Mouse (Mus musculus): ENCODE measurements around the gene Shc1. TPM values are rescaled to one million over a fixed set of nuclear protein-coding genes. Genes with fewer than 3 reads are reported as not detected.

Shc1 gene
- total RNA-seq, 1 experiment from 2014 or later, result 41.0 TPM

DNA sequence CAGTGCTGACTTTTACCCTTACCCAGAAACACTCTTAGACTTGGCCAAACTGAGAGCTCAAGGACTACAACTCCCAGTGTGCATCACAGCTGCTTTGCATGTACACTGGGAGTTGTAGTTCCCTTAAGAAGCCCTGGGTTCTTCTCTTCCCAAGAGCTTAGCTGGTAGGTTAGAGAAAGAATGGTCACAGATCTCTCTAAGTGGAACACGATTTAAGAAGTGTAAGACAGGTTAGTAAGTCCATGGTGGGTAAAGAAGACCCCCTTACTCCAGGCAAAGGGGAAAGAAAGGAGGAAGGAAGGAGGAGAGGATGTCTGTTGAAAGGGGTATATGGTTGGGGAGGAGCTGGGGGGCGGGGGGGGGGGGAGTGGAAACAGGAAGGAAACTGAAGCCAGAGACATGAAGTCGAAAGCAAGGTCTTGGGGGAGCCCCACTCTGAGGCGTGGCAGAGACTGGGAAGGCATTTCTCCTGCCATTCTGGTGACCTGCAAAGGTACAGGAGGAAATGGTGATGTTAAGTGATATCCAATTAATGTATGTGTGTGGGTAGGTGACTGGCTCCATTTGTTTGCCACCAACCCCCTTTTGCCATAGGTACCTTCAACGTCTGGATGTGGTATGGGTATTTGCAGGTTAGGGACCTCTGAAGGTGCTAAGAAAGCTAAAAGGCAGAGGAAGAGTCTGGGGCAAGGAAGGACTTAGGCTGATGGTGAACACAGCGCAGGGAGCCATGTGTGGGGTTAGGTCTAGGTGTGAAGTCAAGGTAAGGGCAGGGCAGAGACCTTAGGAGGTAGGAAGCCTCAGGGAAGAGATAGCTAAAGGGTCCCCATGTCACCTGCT, 29.1 kb upstream of the Shc1 start:
- no peak for ATAC-seq (replicated peaks; ENCODE audit: low read depth, poor library complexity, severe bottlenecking)

DNA sequence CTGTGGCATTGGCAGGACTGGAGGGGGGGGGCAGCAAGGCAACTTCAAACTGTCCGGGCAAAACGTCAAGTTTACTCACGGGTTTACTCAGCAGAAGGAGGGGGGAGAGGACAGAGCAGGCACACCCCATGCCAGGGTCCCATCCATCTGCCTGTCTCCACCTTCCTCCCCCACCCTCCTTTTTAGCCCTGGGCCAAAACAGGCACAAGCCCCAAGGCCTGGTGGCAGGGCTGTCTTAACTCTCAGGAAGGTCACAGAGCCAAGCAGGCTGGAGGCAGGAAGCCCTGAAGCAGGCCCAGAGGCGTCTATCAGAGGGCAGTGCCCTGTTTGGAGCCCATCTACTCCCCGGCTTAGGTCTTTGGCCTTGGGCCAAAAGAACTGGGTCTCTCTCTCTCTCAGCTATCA, 28.1 kb upstream of the Shc1 start:
- no peak for ATAC-seq (replicated peaks; ENCODE audit: low read depth, poor library complexity, severe bottlenecking)

DNA sequence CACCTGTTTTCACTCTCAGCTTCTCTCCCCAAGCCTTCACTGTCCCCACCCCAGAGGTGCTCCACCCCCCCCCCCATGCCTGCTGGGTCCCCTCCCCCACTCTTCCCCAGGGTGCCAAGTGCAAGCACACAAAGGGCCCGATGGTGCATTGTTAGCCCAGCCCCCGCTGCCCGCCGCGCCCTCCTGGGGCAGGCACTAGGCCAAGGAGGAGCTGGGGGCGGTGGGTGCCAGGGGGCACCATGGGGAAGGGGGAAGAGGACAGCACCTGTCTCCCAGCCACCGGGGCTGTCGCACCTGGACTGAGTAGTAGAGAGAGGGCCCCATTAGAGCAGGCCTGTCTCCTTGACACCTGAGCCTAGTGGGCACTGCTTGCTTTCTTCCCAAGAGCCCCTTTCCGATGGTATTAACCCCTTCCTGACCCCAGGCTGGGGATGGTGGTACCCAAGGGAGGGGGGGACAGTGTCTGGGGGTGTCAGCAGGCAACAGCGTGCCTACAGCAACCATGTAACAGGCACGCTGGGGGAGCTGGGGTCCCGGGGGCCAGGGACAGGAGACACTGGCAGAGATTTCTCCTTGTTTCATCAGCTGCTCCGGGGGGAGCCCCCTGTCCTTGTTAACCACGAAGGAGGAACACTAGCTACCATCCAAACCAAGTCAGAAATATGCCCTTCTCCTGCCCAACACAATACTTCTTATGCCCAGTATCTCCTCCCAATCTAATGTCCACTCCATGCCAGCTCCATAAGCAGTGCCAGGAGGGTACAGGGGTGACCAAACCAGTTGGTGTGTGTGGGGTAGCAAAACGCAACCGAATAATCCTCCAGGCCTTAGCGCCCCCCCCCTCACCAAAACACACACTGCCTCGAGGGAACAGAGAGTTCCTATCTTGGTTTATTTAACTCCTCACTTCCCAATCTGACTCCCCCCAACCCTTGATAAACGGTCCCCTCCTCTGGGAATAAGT, 27.3 kb upstream of the Shc1 start:
- no peak for ATAC-seq (replicated peaks; ENCODE audit: low read depth, poor library complexity, severe bottlenecking)

DNA sequence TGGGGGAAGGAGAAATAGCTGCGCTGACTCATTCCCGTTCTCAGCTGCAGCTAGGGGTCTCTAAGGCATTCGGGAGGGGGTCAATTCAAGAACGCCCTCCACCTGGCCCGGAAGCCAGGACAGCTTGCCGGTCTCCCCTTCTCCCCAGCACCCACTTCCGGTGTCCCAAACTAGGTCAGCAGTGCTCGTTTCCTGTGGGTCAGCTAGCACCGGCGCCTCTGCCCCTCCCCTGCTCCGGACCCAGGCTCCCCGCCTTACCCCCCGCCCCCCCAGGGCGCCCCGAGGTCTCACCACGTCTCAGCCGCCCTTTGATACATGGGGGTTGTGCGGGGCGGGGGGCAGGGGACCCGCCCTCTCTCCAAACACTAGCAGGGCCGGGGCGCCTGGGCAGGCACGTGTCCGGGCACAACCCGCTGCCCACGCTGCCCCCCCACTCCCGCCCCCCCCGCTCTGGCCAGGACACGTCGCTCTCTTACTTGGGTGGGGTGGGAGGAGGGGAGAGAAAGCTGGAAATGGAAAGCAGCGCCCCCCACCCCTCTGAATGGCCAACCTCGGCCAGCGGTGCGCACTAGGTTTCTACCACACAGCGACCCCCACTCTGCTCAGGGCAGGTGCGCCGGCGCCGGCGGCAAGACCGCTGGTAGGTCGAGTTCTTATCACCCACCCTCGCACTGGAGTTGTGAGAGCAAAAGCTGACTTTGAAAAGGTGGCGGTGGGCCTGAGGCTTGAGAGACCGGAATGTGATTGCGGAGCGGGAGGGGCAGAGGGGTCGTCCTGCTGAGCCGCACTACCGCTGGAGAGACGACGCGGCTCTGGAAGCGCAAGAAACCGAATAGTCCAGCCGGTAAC, 26.4 kb upstream of the Shc1 start:
- ATAC-seq (replicated peaks; ENCODE audit: low read depth, poor library complexity, severe bottlenecking), result no peak

DNA sequence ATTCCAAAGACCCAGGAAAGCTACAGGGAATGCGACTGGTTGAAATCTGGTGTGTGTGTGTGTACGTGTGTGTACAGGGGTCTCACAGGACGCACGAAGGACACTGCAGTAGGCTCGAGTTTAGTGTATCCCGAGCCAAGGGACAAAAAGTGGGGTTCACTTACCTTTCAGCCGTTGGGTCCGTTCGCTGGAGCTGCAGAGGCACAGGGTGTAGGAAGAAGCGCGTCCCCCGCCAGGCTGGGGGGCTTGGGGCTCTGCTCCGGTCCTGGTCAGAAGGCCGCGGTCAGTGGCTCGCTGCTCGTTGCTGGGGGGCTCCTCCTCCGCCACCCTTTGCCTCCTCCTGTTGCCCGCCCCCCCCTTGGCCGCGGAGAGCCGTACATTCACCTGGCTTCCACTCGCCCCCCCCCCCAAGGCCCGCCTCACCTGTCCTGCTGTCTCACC, 25.4 kb upstream of the Shc1 start:
- ATAC-seq (replicated peaks; ENCODE audit: low read depth, poor library complexity, severe bottlenecking), result no peak

DNA sequence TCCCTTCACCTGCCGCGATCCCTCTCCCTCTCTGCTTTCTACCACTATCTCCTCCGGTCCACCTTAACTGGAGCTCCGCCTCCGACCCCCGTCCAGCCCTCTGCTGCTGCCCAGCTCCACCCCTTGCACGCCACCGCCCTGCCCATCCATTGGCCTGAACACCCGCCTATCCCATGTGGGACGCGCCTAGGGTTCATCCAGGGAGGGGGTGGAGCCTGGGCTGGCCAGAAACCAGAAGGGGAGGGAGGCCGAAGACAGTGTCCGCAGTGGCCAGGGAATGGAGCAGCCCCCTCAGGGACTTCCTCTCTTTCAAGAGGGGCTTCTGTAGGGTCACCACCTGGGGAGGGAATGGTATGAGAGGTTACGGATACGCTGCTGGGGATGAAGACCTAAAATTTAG, 24.6 kb upstream of the Shc1 start:
- peak; percentile 79 for ATAC-seq (replicated peaks; ENCODE audit: low read depth, poor library complexity, severe bottlenecking)

DNA sequence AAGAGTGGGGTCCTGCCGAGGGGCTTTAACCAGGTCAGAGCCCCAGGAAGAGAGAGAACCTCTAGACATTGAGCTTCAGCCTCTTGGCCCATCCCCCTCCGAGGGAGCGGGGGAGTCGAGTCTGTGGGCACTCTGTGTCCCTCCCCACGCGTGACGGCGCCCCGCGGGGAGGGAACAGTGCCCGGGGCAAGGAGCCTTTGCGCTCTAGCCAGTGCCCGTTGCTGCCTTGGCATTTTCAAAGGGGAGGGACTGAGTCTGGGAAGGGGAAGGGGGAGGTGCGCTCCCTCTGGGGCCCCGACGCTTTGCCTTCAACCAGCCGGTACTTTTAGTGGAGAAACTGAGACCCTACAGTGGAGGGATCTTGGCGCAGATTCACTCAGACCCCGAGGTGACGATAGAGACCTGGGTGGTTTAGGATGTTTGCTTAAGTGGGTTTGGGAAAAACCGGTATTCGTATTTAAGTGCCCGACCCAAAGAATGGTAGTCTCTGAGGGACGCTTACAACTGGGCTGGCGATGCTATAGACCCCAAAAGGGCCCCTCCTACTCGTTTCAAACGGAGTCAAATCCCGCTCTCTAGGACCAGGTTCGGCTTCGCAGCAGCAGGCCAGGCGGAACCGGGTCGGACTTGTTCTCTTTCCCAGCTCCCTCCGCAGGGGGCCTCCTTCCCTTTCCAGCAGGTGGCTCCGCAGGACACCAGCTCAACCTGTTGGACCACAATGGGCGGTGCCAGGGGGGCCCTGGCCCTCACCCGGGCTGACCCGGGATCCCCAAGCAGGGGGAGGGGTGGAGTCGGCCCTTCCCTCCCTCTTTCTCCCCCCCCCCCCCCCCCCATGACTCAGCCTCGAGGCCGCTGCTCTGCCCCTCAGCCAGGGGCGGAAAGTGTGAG, 24.0 kb upstream of the Shc1 start, which contains the start of gene Zbtb7b:
Gene Zbtb7b (minus strand): TSS at position 771 of the 888 bp plus-strand sequence.
- peak; percentile 62 for ATAC-seq (replicated peaks; ENCODE audit: low read depth, poor library complexity, severe bottlenecking)

DNA sequence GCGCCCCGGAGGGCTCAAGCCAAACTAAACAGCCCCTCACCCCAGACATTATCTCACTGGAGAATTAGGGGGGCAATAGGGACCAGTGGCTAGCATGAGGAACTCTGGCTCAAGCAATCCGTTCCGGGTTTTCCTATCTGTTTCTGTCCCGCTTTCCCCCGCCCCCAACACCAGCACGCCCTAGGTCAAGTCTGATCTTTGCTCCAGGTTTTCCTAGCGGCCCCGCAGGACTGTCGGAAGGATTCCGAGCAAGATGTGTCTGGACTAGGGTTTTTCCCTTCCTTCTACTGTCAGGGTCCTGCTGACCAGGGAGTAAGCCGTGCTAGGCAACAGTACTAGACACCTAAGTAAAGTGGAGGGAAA, 23.4 kb upstream of the Shc1 start:
- peak; percentile 12 for ATAC-seq (replicated peaks; ENCODE audit: low read depth, poor library complexity, severe bottlenecking)

DNA sequence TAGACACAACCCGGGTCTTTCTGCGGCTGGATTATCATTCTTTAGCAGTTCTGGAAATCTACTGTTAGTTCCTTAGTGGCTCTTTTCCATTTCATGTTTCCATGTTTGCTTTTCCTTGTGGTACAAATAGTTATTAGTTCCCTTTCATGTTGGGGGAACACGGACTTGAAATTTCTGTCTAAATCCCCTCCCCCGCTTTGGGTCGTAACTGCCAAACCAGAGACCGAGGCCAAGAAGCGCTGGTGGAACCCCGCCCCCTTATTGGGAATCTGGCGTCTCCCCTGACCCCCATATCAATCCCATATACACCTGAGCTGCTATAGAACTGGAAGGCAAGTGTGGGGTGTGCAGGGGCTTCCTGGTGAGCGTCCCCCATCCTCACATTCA, 22.8 kb upstream of the Shc1 start:
- ATAC-seq (replicated peaks; ENCODE audit: low read depth, poor library complexity, severe bottlenecking), result no peak

DNA sequence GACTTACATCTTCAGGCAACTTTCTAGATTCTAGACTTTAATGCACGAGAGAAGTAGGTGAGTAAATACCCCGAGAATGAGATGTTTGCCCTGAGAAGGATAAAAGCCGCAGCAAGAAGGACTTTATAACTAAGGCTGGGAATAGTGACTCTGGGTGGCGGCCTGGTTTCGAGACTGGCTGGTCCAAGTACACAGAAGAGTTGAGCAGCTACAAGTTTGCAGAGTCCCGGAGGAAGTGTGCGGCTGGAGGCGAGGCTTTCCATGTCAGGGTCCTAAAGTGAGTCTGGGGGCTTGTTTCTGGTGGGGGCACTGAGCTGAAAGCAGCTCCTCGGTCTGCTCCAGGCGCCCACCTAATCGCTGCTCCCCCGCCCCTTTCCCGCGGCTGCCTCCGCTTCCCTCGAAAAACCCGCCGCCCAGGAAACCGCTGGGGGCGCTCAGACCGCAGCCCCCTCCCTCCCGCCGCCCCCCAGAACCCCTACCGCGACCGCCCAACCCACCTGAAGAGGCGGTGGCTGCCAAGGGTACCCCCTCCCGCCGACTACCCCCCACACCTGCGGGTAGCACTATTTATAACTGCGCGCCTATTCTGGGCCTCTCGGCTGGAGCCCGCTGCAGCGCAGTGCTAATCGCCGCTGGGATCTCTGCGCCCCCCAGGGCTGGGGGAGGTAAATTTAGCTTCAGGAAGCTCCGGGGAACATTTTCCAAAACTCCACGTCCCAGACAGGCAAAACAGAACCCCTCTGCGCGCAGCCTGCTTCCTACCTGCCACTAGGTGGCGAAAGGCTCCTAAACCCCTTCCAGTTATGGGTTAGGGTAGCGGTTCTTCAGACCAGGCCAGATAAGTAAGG, 22.2 kb upstream of the Shc1 start:
- ATAC-seq (replicated peaks; ENCODE audit: low read depth, poor library complexity, severe bottlenecking), result 0 out of 2 replicates have a peak, but pooled peaks have one; percentile 20

DNA sequence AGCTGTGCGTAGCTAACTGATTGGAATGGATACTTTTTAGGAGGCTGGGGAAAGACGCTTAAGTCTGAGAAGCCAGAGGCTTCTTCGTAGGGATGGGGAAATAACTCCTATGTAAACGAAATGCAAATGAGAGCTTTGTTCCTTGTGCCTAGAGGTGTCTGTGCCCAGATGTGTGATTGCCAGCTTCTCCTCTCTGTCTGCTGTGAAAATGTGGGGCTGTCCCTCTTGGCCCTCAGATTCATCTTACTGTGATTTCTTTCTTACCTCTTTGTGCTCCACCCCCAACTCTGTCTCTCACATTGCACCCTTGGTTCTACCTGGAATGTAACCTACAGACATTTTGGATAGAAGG, 21.6 kb upstream of the Shc1 start:
- ATAC-seq (replicated peaks; ENCODE audit: low read depth, poor library complexity, severe bottlenecking), result no peak

DNA sequence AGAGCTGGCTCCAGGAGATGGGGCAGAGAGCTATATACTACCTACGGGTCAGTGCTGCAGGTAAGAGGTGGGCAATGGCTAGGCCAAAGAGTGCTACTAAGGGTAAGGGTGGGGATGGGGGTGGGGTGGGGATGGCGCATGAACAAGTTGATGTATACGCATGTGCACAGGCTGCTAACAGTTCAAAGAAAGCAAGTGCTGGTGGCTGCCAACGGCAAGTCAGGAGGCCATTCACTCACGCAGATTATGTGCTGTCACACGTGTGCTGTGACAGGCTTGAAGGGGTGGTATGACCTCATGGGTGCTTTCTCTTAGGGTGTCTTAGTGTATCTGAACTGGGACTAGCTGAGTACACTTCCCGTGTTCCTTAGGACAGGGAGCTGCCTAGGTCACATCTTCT, 16.9 kb upstream of the Shc1 start:
- ATAC-seq (replicated peaks; ENCODE audit: low read depth, poor library complexity, severe bottlenecking), result no peak

DNA sequence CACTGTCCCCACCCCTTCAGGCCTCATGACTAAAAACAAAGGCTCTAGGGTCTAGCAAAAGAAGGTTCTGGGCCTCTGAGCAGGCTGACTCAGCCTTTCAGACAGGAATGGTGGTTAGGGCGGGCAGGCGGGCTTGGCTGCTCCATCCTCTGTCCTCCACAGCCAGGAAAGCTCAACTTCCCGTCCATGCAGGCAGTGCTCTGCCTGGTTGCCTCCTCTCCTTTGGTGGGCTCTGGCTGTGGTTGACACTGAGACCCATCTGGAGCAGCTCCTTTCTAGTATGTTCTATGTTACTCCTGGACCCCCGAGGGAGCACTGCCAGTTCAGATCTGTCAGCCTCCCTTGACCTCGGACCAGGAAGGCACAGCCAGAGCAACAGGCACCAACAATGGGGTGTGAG, 15.6 kb upstream of the Shc1 start, which contains the start of gene Lenep:
Gene Lenep (minus strand): TSS at position 101 of the 400 bp plus-strand sequence.
- ATAC-seq (replicated peaks; ENCODE audit: low read depth, poor library complexity, severe bottlenecking), result no peak

DNA sequence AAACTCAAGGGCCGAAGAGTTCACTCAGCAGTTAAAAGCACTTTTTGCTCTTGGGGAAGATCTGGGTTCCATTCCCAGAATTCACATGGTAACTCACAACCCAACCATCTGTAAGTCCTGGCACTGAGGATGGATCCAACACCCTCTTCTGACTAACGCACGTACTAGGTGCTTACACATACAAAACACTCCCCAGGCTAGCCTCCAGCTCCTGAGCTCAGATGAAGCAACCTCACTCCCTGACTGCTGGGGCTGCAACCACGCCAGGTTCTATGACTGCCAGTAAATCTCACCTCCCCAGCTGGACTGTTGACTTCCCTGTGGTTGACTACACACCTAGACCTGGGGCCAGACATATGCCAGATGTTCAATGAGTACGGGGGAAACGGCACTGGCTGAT, 11.4 kb upstream of the Shc1 start:
- no peak for ATAC-seq (replicated peaks; ENCODE audit: low read depth, poor library complexity, severe bottlenecking)

DNA sequence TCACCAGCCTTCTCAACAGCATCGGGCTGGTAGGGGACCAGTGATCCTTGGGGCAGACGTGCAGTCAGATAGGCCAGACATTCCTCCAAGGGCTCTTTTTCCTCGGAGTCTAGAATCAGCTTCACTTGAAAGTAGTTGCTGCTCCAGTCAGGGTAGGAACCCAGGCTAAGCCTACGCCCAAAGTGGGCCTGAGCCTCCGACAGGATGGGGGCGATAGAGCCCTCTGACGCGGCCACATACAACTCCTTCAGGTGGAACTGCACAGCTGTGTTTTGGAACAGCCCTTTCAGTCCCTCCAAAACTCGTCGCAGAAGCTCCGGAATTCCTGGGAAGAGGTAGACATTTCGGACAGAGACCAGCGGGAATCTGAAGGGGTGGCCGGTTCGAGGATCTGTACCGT, 9.8 kb upstream of the Shc1 start:
- no peak for ATAC-seq (replicated peaks; ENCODE audit: low read depth, poor library complexity, severe bottlenecking)

DNA sequence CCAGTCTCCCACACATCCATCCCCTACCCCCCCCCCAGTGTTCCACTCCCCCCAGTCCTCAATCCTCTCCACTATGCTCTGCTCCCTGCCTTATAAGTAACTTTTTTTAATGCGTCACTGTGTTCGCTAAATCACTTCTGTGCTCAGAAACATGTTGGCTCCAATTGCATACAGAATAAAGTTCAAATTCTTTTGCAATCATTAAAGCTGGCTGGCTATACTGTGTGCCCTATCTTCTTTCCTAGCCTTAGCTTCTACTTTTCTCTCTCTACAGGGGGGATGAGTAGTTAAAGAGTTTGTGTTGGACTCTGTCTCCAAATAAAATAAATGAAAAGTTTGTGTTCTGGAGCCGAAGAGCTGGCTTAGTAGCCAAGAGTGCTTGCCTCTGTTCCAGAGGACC, 8.5 kb upstream of the Shc1 start:
- no peak for ATAC-seq (replicated peaks; ENCODE audit: low read depth, poor library complexity, severe bottlenecking)

DNA sequence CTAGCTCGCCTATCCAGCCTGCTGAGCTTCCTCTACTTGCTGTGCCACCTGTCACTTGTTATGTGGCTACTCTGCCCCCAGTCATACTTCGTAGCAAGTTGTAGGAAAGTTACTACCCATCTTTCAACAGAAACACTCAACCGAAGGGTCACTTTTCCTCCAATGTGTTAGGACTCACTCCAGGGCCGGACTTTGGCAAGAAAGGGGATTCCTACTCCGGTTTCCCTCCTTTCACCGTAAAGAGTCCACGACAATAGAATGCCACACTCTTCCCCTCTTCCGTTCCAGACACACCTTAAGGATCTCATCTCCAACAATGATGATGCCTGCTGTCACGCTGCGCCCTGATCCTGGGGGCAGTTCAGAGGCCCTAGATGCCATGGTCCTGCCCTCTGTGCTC, 7.4 kb upstream of the Shc1 start:
- ATAC-seq (replicated peaks; ENCODE audit: low read depth, poor library complexity, severe bottlenecking), result no peak
